Mouse (Mus musculus): ENCODE measurements around the gene Rpl18a.

DNA sequence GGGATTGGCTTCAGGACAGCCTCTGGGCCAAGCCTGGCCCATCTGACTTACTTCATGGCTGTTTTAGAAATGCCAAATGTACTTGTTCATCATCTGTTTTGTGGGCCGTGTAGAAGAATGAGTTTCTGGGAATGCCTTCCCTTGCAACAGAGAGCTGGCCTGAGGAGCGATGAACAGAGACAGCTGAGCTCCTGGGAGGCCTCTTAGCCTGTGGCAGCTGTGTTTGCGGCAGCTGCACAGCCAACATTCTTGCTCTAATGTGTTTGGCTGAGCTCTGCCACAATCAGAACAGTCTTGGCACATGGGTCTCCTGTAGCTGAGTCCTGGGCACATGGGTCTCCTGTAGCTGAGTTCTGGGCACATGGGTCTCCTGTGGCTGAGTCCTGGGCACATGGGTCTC, 30.9 kb upstream of the Rpl18a start:
- no peak for TF ChIP-seq CTCF (IDR thresholded peaks at IDR 0.05; ENCODE audit: low read depth, low read length)
- no peak for TF ChIP-seq POLR2A (IDR thresholded peaks at IDR 0.05; ENCODE audit: insufficient read depth, low read length)
